Mouse (Mus musculus) hindbrain, embryonic 11.5 days (tissue): ENCODE data around the gene Zfand2b. TPM values are rescaled to one million over a fixed set of nuclear protein-coding genes. Genes with fewer than 3 reads are reported as not detected.
A peak's percentile ranks its signal among the peaks of the same experiment; 100 is the strongest.

Experiments
- ATAC-seq: fragments of 200-750 bp; cut with Nextera tagmentation; 2 replicates; pipeline ENCODE4 v1.8.0; 2017; ENCODE audit warnings: mild to moderate bottlenecking, moderate TSS enrichment, moderate library complexity; ENCODE audit not compliant: low FRiP score
- DNase-seq: peaks from one replicate; pipeline ENCODE4 v3.0.0-alpha.2; 2015; ENCODE audit warnings: low spot score
- H3K27ac ChIP-seq: fragments of 300-500 bp; sonication (generic); 2 replicates; pipeline ENCODE4 v1.5.1; 2014; ENCODE audit warnings: mild to moderate bottlenecking, low read depth, low read length
- H3K27me3 ChIP-seq: fragments of 300-500 bp; sonication (generic); 2 replicates; pipeline ENCODE4 v1.6.1; 2014; ENCODE audit warnings: mild to moderate bottlenecking, low read length, moderate library complexity, mixed read lengths; ENCODE audit not compliant: control insufficient read depth, insufficient read depth
- H3K36me3 ChIP-seq: fragments of 300-500 bp; sonication (generic); 2 replicates; pipeline ENCODE4 v1.6.1; 2014; ENCODE audit warnings: mild to moderate bottlenecking, low read length, moderate library complexity, mixed read lengths; ENCODE audit not compliant: control insufficient read depth, insufficient read depth
- H3K4me1 ChIP-seq: fragments of 300-500 bp; sonication (generic); replicated peaks from 2 replicates; pipeline ENCODE4 v1.6.1; 2014; ENCODE audit warnings: low read length, mixed read lengths; ENCODE audit not compliant: control insufficient read depth, insufficient read depth
- H3K4me2 ChIP-seq: fragments of 300-500 bp; sonication (generic); replicated peaks from 2 replicates; pipeline ENCODE4 v1.6.1; 2014; ENCODE audit warnings: mild to moderate bottlenecking, low read depth, low read length
- H3K4me3 ChIP-seq: fragments of 300-500 bp; sonication (generic); 2 replicates; pipeline ENCODE4 v1.5.1; 2014; ENCODE audit warnings: low read depth, low read length
- H3K9ac ChIP-seq: fragments of 300-500 bp; sonication (generic); 2 replicates; pipeline ENCODE4 v1.6.1; 2014; ENCODE audit warnings: low read depth, low read length
- H3K9me3 ChIP-seq: fragments of 300-500 bp; sonication (generic); 2 replicates; pipeline ENCODE4 v1.6.1; 2016; ENCODE audit warnings: low read length; ENCODE audit not compliant: control insufficient read depth
- WGBS: fragments of 180-500 bp; shearing (Covaris S2); extraction: QIAGEN DNeasy Blood & Tissue Kit; methylation state at CpG from one replicate; pipeline ENCODE4 v1.1.7; 2014; 5-methylcytosine and 5-hydroxymethylcytosine counted together
- polyA plus RNA-seq: library from polyadenylated mRNA; unstranded; fragments of >200 nt; fragmentation: Nextera tagmentation; extraction: Ambion mirVana; gene quantifications from 2 replicates; pipeline ENCODE4 v1.2.1, GENCODE M21; 2014

Zfand2b gene
- polyA plus RNA-seq, 1 experiment from 2014 or later = 37.4 TPM

- peak within 1 kb of the TSS; percentile 87 for H3K9ac ChIP-seq
- H3K4me1 ChIP-seq = no peaks in the 10 kb centered on the region
Measured at GRCm38 (mm10) chr1:75191622-75192402, 23.4 kb downstream of the Zfand2b start, which contains the start of the genes Ankzf1 and Atg9a. Ankzf1 (plus strand) TSS chr1:75192151. Atg9a (minus strand) TSS chr1:75192196.

GRCm38 (mm10) chr1:75192452-75192851, 24.0 kb downstream of the Zfand2b start:
- H3K27me3 ChIP-seq = no peaks in the 10 kb centered on the region
- DNase-seq (no peak), ATAC-seq (peak; percentile 23; the same call in 1 of the 2 replicates)
- 1% methylated on average over 19 of the region's 19 CpGs for WGBS
- peak overlapping the region; percentile 95 for H3K4me2 ChIP-seq
- H3K9me3 ChIP-seq = no peaks in the 10 kb centered on the region
- H3K36me3 ChIP-seq = no peaks in the 10 kb centered on the region
- peak overlapping the region; percentile 85 for H3K9ac ChIP-seq
- peak overlapping the region; percentile 76 for H3K27ac ChIP-seq
- no peaks in the 10 kb centered on the region for H3K4me1 ChIP-seq
- peak overlapping the region; percentile 78 for H3K4me3 ChIP-seq

More at GRCm38 (mm10) chr1:75191622-75192402, 23.4 kb downstream of the Zfand2b start, which contains the start of the genes Ankzf1 and Atg9a:
- DNase-seq (peak; percentile 92), ATAC-seq (peak; percentile 100)
- Histone ChIP-seq H3K36me3 (no peaks in the 10 kb centered on the region), H3K9me3 (no peaks in the 10 kb centered on the region), H3K27me3 (no peaks in the 10 kb centered on the region), H3K4me2 (peak within 1 kb of the TSS; percentile 95), H3K27ac (peak within 1 kb of the TSS; percentile 90), H3K4me3 (peak within 1 kb of the TSS; percentile 78)
- under 1% methylated on average over 50 of the region's 56 CpGs for WGBS

GRCm38 (mm10) chr1:75201236-75201635, 32.8 kb downstream of the Zfand2b start:
- Histone ChIP-seq H3K4me1 (no peaks in the 10 kb centered on the region), H3K36me3 (no peaks in the 10 kb centered on the region), H3K27me3 (no peaks in the 10 kb centered on the region), H3K4me3 (no peak overlapping the region), H3K27ac (no peak overlapping the region), H3K9me3 (no peaks in the 10 kb centered on the region), H3K9ac (no peak overlapping the region), H3K4me2 (no peak overlapping the region)
- 91% methylated on average over 1 of the region's 1 CpGs for WGBS
- no peak for DNase-seq
- ATAC-seq = no peak

- DNase-seq = peak; percentile 21
- H3K27ac ChIP-seq = no peak overlapping the region
- H3K4me1 ChIP-seq = peaks cover 5% of the 10 kb centered on the region
Measured at GRCm38 (mm10) chr1:75208967-75209678, 40.7 kb downstream of the Zfand2b start.

GRCm38 (mm10) chr1:75210136-75211087, 42.0 kb downstream of the Zfand2b start, which contains the start of the genes Glb1l and Stk16:
Glb1l (minus strand) TSS chr1:75210813.
Stk16 (plus strand) TSS chr1:75210838.
- H3K4me2 ChIP-seq = peak within 1 kb of the TSS; percentile 88
- peak; percentile 98 for DNase-seq
- H3K4me1 ChIP-seq = peaks cover 5% of the 10 kb centered on the region
- ATAC-seq = peak; percentile 94
- H3K9me3 ChIP-seq = no peaks in the 10 kb centered on the region
- 6% methylated on average over 42 of the region's 42 CpGs for WGBS
- 0 out of 2 replicates have a peak, but pooled peaks cover 2% of the 10 kb centered on the region for H3K36me3 ChIP-seq
- peaks cover 5% of the 10 kb centered on the region; the same call in 1 of the 2 replicates for H3K27me3 ChIP-seq
- H3K9ac ChIP-seq = peak within 1 kb of the TSS; percentile 91
- peak within 1 kb of the TSS; percentile 84 for H3K4me3 ChIP-seq
- no peak within 1 kb of the TSS for H3K27ac ChIP-seq

More at GRCm38 (mm10) chr1:75208967-75209678, 40.7 kb downstream of the Zfand2b start:
- Histone ChIP-seq H3K36me3 (no peaks in the 10 kb centered on the region), H3K9me3 (no peaks in the 10 kb centered on the region), H3K27me3 (peaks cover 5% of the 10 kb centered on the region; the same call in 1 of the 2 replicates), H3K4me2 (peak overlapping the region; percentile 40), H3K9ac (peak overlapping the region; percentile 46), H3K4me3 (peak overlapping the region; percentile 25)
- ATAC-seq = no peak
- WGBS = 15% methylated on average over 34 of the region's 34 CpGs

- peak overlapping the region; percentile 88 for H3K4me2 ChIP-seq
- H3K27ac ChIP-seq = no peak overlapping the region
- H3K36me3 ChIP-seq = 0 out of 2 replicates have a peak, but pooled peaks cover 2% of the 10 kb centered on the region
- peak overlapping the region; percentile 91 for H3K9ac ChIP-seq
- no peak for DNase-seq
- peaks cover 5% of the 10 kb centered on the region for H3K4me1 ChIP-seq
- WGBS = 14% methylated on average over 17 of the region's 17 CpGs
- ATAC-seq = no peak; the same call in 1 of the 2 replicates
- peaks cover 7% of the 10 kb centered on the region for H3K27me3 ChIP-seq
- H3K4me3 ChIP-seq = peak overlapping the region; percentile 84
- H3K9me3 ChIP-seq = no peaks in the 10 kb centered on the region
Measured at GRCm38 (mm10) chr1:75211141-75211708, 42.8 kb downstream of the Zfand2b start.

GRCm38 (mm10) chr1:75212542-75212941, 44.1 kb downstream of the Zfand2b start:
- ATAC-seq (no peak), DNase-seq (no peak)
- Histone ChIP-seq H3K4me1 (peaks cover 5% of the 10 kb centered on the region), H3K9me3 (no peaks in the 10 kb centered on the region), H3K27ac (no peak overlapping the region), H3K27me3 (peaks cover 17% of the 10 kb centered on the region), H3K4me2 (no peak overlapping the region), H3K9ac (no peak overlapping the region), H3K36me3 (0 out of 2 replicates have a peak, but pooled peaks cover 2% of the 10 kb centered on the region), H3K4me3 (no peak overlapping the region)
- 75% methylated on average over 4 of the region's 4 CpGs for WGBS
